In genomic region chr1:134120179-134120578, GRCm38 (mm10) we compare ENCODE assay signal across 8 mouse cellular contexts. TPM values are rescaled to one million over a fixed set of nuclear protein-coding genes. Genes with fewer than 3 reads are reported as not detected.
A peak's percentile ranks its signal among the peaks of the same experiment; 100 is the strongest.
DNase-seq lines count a peak whose midpoint lies in the region; ATAC-seq and TF ChIP-seq lines count a peak whose summit lies in the region.

No protein-coding gene starts in this region.

- H3K27ac ChIP-seq in intestine, embryonic 14.5 days (ENCODE audit: low read depth): no peak overlapping the region
- no peak overlapping the region for H3K27ac ChIP-seq in intestine, embryonic 16.5 days (ENCODE audit: low read length)
- no peak overlapping the region for H3K27ac ChIP-seq in intestine, postnatal 0 days (ENCODE audit: low read depth, low read length)
- H3K27ac ChIP-seq in limb, embryonic 12.5 days: no peak overlapping the region

- DNase-seq in intestine, embryonic 14.5 days (ENCODE audit: low spot score): peak; percentile 99
- DNase-seq in cerebellum, postnatal 36 days: peak; percentile 87 to 91
- DNase-seq in frontal cortex, postnatal 36 days (ENCODE audit: low spot score in 2 of 2): peak; percentile 93
- DNase-seq in natural killer cell, adult 2 months (ENCODE audit: low spot score in 2 of 2): peak; percentile 58 to 77
- peak; percentile 77 to 93 for DNase-seq in spleen, postnatal 4 days (ENCODE audit: low spot score in 2 of 2)

- H3K4me3 ChIP-seq in intestine, embryonic 14.5 days (ENCODE audit: low read depth, low read length): no peak overlapping the region
- H3K4me3 ChIP-seq in intestine, embryonic 16.5 days (ENCODE audit: low read length): no peak overlapping the region
- no peak overlapping the region for H3K4me3 ChIP-seq in intestine, postnatal 0 days (ENCODE audit: low read depth, low read length)
- no peak overlapping the region for H3K4me3 ChIP-seq in limb, embryonic 12.5 days (replicated peaks)

- no peaks in the 10 kb centered on the region for H3K27me3 ChIP-seq in intestine, embryonic 14.5 days (replicated peaks; ENCODE audit: control insufficient read depth, insufficient read depth, low read length)
- no peaks in the 10 kb centered on the region for H3K27me3 ChIP-seq in intestine, embryonic 16.5 days (replicated peaks; ENCODE audit: control insufficient read depth, insufficient read depth, low read length)
- H3K27me3 ChIP-seq in intestine, postnatal 0 days (replicated peaks; ENCODE audit: control insufficient read depth, insufficient read depth, low read length): no peaks in the 10 kb centered on the region; the same call in 1 of the 2 replicates
- H3K27me3 ChIP-seq in limb, embryonic 12.5 days: no peaks in the 10 kb centered on the region

- H3K4me2 ChIP-seq in intestine, embryonic 14.5 days (ENCODE audit: low read length): no peak overlapping the region
- no peak overlapping the region for H3K4me2 ChIP-seq in intestine, embryonic 16.5 days (ENCODE audit: low read depth, low read length)
- H3K4me2 ChIP-seq in intestine, postnatal 0 days (replicated peaks; ENCODE audit: low read depth): no peak overlapping the region
- H3K4me2 ChIP-seq in limb, embryonic 12.5 days: no peak overlapping the region

- no peaks in the 10 kb centered on the region for H3K36me3 ChIP-seq in intestine, embryonic 14.5 days (ENCODE audit: control insufficient read depth, insufficient read depth, low read length)
- H3K36me3 ChIP-seq in intestine, embryonic 16.5 days (ENCODE audit: control insufficient read depth, insufficient read depth, low read length): no peaks in the 10 kb centered on the region
- no peaks in the 10 kb centered on the region for H3K36me3 ChIP-seq in intestine, postnatal 0 days (ENCODE audit: control insufficient read depth, insufficient read depth)
- no peaks in the 10 kb centered on the region for H3K36me3 ChIP-seq in limb, embryonic 12.5 days

- no peak overlapping the region for H3K9ac ChIP-seq in intestine, embryonic 14.5 days (ENCODE audit: low read length)
- no peak overlapping the region for H3K9ac ChIP-seq in intestine, embryonic 16.5 days (ENCODE audit: low read depth, low read length)
- H3K9ac ChIP-seq in intestine, postnatal 0 days (ENCODE audit: low read depth, low read length): no peak overlapping the region
- H3K9ac ChIP-seq in limb, embryonic 12.5 days (replicated peaks): no peak overlapping the region

- 2% methylated on average over 5 of the region's 5 CpGs for WGBS in intestine, embryonic 14.5 days
- 6% methylated on average over 5 of the region's 5 CpGs for WGBS in intestine, embryonic 16.5 days
- WGBS in intestine, postnatal 0 days: 3% methylated on average over 5 of the region's 5 CpGs
- 3% methylated on average over 5 of the region's 5 CpGs for WGBS in limb, embryonic 12.5 days

- H3K4me1 ChIP-seq in intestine, embryonic 14.5 days (replicated peaks; ENCODE audit: control insufficient read depth, insufficient read depth, low read length): no peaks in the 10 kb centered on the region
- no peaks in the 10 kb centered on the region for H3K4me1 ChIP-seq in intestine, embryonic 16.5 days (ENCODE audit: control insufficient read depth, insufficient read depth, low read length)
- H3K4me1 ChIP-seq in intestine, postnatal 0 days (replicated peaks; ENCODE audit: control insufficient read depth, insufficient read depth, low read length): no peaks in the 10 kb centered on the region
- H3K4me1 ChIP-seq in limb, embryonic 12.5 days (replicated peaks): peaks cover 5% of the 10 kb centered on the region; the same call in 1 of the 2 replicates

- no peak; the same call in 1 of the 2 replicates for ATAC-seq in intestine, embryonic 14.5 days (replicated peaks; ENCODE audit: low FRiP score, low TSS enrichment, low read depth)
- no peak for ATAC-seq in intestine, embryonic 16.5 days
- ATAC-seq in intestine, postnatal 0 days: no peak
- ATAC-seq in limb, embryonic 12.5 days (ENCODE audit: insufficient number of reproducible peaks, insufficient read depth, low FRiP score, low TSS enrichment, low read depth): peak; percentile 68; the same call in 1 of the 2 replicates

- peak; percentile 91 for TF ChIP-seq CTCF in intestine, postnatal 0 days (IDR thresholded peaks at IDR 0.05; ENCODE audit: low read depth)

- H3K9me3 ChIP-seq in intestine, embryonic 14.5 days (ENCODE audit: control insufficient read depth, low read length): 0 out of 2 replicates have a peak, but pooled peaks cover 3% of the 10 kb centered on the region
- H3K9me3 ChIP-seq in intestine, embryonic 16.5 days (ENCODE audit: control insufficient read depth, low read length): no peaks in the 10 kb centered on the region
- H3K9me3 ChIP-seq in intestine, postnatal 0 days (ENCODE audit: control insufficient read depth): no peaks in the 10 kb centered on the region
- H3K9me3 ChIP-seq in limb, embryonic 12.5 days: peaks cover 5% of the 10 kb centered on the region; the same call in 1 of the 2 replicates

RNA-seq across cellular contexts. Expression of gene Chit1, which starts 9.1 kb away (rescaled TPM):
- not detected in 2 replicates for polyA plus RNA-seq in intestine, embryonic 14.5 days (2014; fragmentation: Nextera tagmentation; extraction: Ambion mirVana)
- not detected in 2 replicates for polyA plus RNA-seq in intestine, embryonic 16.5 days (2015; fragmentation: Nextera tagmentation; extraction: Ambion mirVana)
- 0.25 TPM in 1 of 2 replicates, not detected in the other for polyA plus RNA-seq in intestine, postnatal 0 days (2015; fragmentation: Nextera tagmentation; extraction: Ambion mirVana)
- not detected in 2 replicates for polyA plus RNA-seq in limb, embryonic 12.5 days (2016; fragmentation: Nextera tagmentation; extraction: Ambion mirVana)

RNA-seq across cellular contexts. Expression of gene Btg2, which starts 41.3 kb away (rescaled TPM):
- 32.6 and 34.6 TPM in 2 replicates for polyA plus RNA-seq in intestine, embryonic 14.5 days (2014; fragmentation: Nextera tagmentation; extraction: Ambion mirVana)
- polyA plus RNA-seq in intestine, embryonic 16.5 days (2015; fragmentation: Nextera tagmentation; extraction: Ambion mirVana): 42.9 and 43.2 TPM in 2 replicates
- 30.0 and 32.6 TPM in 2 replicates for polyA plus RNA-seq in intestine, postnatal 0 days (2015; fragmentation: Nextera tagmentation; extraction: Ambion mirVana)
- polyA plus RNA-seq in limb, embryonic 12.5 days (2016; fragmentation: Nextera tagmentation; extraction: Ambion mirVana): 26.7 and 28.1 TPM in 2 replicates
